Mouse (Mus musculus): Measurements from ENCODE around the gene Gstt4. TPM values are rescaled to one million over a fixed set of nuclear protein-coding genes. Genes with fewer than 3 reads are reported as not detected.

Gstt4 gene
- polyA plus RNA-seq (2015; fragmentation: Illumina TruSeq; extraction: RNeasy Lipid Tissue Mini Kit (QIAGEN cat#74804); ENCODE audit: insufficient read depth, low read depth, low replicate concordance), result not detected

DNA sequence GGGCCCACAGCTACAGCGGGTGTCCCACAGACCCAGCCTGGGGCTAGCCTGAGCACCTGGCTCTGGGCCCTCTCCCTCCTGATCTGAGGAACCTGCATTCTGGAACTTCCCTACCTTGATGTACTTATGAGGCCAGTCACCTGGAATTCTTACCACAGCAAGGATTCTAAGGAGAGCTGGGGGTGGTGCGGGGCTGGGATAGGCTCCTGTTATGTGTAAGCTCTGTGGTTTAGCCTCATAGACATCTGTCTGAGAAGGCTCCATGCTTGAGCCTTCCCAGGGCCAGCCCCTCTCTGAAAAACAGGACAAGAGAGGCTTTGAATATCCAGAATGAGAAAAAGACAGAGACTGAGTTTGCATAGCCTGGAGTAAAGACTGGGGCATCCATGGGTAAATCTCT is at the start of gene Gstt4:
Gstt4 (minus strand) TSS at position 101 of the 400 bp plus-strand sequence.

DNA sequence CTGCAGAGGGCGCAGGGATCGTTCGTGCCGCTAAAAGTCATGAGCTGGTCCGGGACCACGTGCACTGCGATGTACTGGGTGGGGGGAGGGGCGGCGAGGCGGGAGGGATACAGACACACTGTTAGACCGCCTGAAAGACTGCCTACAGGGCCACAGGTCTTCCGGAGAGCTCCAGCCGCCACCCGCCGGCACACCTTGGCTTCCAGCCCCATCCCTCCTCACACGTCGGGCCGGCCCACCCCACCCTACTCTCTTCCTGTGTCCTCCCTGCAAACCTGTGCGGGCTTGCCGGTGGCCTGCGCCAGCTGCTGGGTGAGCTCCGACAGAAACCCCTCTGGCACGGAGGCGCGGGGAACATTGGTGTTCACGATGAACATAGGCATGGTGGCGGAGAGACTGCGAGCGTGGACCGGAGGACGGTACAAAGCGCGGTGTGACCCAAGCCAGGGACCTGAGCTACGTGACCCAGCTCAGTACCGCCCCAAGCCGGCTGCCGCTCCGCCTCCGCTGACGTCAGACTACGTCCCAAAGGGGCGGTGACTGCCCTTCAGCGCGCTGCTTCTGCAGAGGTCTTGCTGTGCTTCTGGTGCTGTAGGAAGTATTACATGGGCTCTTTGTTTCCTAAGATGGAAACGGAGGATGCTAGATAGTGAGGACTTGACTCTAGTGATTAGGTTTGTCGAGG is 37.6 kb upstream of the Gstt4 start, which contains the start of gene Mif:
Mif (minus strand) TSS at position 455 of the 685 bp plus-strand sequence.

DNA sequence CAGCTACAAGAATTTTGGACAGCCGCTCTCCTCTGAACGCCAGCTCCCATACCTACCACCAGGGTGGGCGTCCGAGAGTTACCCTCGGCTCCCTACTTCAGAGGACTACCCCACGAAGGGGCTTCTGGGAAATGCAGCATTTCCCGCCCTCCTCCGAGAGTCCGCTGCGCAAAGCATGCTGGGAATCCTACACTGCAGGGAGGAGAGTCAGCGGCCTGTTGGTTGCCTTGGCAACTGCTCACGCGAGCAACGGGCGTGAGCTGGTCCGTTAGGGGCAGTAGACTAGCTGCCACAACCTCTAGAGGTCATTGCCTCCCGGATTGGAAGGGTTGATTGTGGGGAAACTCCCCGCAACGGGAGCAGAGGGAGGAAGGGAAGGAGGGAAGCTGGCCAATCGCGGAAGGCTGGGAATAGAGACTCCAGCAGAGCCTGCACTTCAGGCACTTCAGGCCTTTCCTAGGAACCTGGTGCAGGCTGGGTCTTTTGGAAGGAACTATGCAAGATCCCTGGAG is 15.0 kb upstream of the Gstt4 start, which contains the start of gene Gstt2:
Gstt2 (minus strand) TSS at position 177 of the 512 bp plus-strand sequence.

DNA sequence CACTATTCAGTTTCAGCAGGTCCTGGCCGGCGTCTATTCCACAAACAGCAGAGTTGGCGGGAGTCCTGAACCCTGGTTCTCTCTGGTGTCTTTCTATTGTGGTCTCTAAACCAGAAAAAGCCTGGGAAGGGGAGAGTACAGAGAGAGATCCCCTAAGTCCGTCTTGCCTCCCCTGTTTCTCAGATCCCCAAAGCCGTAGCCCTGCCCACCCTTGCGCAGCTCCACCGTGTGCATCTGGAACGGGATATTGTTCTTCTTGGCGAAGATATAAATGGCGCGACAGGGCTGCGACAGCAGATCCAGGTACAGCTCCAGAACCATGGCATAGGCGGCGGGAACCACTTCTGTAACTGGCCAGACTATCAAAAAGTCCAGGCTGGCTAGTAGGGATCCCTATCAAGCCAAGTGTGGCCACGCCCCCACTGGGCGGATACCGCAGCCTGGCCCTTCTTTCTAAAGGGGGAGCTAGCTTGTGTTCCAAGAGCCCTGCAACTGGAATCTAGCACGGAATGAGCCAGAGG is 24.1 kb downstream of the Gstt4 start, which contains the start of gene Gstt1:
Gstt1 (minus strand) TSS at position 409 of the 521 bp plus-strand sequence.

DNA sequence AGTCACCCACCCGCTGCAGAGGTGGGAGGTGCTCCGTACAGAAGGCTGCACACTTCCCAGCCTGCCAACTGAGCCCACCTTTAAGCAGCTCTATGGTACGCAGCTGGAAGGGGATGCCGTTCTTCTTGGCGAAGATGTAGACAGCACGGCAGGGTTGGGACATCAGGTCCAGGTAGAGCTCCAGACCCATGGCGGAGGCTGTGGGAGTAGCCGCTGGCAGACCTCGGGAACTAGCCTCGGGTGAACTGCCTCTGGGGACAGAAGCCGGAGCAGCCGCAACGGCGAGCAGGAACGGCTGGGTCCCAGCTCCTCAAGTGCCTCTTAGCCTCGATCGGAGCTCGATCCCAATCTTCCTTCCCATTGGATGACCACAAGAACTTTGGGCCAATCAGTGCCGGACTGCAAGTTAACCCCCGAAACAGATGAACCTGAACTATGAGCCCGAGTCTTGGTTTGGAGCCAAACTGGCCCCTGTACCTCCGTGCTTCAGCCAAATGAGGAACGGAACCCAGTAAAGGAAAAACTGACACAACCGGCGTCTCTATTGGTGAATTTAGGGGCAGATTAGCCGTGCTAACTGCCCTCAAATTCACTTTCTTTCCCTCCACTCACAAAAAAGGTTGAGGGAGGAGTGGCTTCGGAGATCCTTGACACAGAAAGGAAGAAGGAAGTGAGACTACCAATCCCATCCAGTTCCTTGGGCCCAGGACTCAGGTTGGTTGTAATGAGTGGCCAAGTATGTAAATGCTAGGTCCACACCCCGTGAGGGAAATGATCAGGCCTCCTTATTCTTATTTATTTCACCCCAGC is 41.4 kb downstream of the Gstt4 start, which contains the start of the genes Gm20441 and Gstt3:
Gm20441 (minus strand) TSS at position 186 of the 810 bp plus-strand sequence.
Gstt3 (minus strand) TSS at position 646 of the 810 bp plus-strand sequence.

DNA sequence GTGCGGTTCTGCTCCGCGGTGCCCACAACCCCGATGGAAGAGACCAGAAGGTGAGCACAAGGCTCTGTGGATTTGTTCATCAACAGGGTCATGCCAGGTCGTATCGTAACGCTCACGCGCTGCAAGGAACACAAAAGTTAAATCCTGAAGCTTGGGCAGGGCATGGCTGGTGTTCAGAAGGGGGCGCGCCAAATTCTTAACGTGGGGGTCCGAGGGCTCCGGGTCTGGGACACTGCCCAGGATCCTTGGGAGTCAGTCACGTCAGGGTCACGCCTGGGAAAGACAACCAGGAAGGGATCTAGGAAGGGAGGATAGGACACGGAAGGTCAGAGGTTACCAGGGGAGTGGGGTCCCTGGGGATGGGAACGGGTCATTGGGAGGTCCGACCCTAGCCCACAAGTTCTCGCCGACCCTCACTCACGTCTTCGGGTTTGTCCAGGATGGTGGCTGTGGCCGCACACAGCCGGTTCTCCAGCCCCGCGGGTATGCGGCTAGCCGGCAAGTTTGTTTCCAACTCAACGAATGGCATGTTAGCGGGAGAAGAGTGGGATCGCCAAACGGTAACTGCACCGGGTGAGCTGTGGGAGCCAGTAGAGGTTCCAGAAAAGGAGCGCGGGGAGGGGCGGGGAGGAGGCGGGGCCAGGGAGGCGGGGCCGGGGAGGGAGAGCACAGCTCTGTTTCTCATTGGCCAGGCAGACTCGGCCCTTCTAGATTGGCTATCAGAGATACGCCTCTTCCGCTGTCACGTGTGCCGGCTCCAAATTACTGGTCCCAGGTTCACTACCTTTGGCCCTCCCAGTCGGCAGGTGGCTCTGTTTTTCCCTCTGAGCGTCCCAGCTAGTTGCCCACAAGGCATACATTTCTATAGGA is 49.3 kb downstream of the Gstt4 start, which contains the start of gene Ddt:
Ddt (minus strand) TSS at position 620 of the 870 bp plus-strand sequence.

Other genes with a start within 250 kb of the Gstt4 start
- gene Ggt5, start 233.2 kb downstream of the Gstt4 start, polyA plus RNA-seq (2015; fragmentation: Illumina TruSeq; extraction: RNeasy Lipid Tissue Mini Kit (QIAGEN cat#74804); ENCODE audit: insufficient read depth, low read depth, low replicate concordance), result 2.0 TPM
- gene Susd2, start 178.5 kb downstream of the Gstt4 start, polyA plus RNA-seq (2015; fragmentation: Illumina TruSeq; extraction: RNeasy Lipid Tissue Mini Kit (QIAGEN cat#74804); ENCODE audit: insufficient read depth, low read depth, low replicate concordance), result 6.1 TPM
- gene Cabin1, start 58.2 kb downstream of the Gstt4 start, polyA plus RNA-seq (2015; fragmentation: Illumina TruSeq; extraction: RNeasy Lipid Tissue Mini Kit (QIAGEN cat#74804); ENCODE audit: insufficient read depth, low read depth, low replicate concordance), result 25.9 TPM
- gene Ddt, start 49.1 kb downstream of the Gstt4 start, polyA plus RNA-seq (2015; fragmentation: Illumina TruSeq; extraction: RNeasy Lipid Tissue Mini Kit (QIAGEN cat#74804); ENCODE audit: insufficient read depth, low read depth, low replicate concordance), result 16.3 TPM
- gene Gm20441, start 41.6 kb downstream of the Gstt4 start, polyA plus RNA-seq (2015; fragmentation: Illumina TruSeq; extraction: RNeasy Lipid Tissue Mini Kit (QIAGEN cat#74804); ENCODE audit: insufficient read depth, low read depth, low replicate concordance), result not detected
- gene Gstt3, start 41.1 kb downstream of the Gstt4 start, polyA plus RNA-seq (2015; fragmentation: Illumina TruSeq; extraction: RNeasy Lipid Tissue Mini Kit (QIAGEN cat#74804); ENCODE audit: insufficient read depth, low read depth, low replicate concordance), result 13.3 TPM
- gene Gstt1, start 24.0 kb downstream of the Gstt4 start, polyA plus RNA-seq (2015; fragmentation: Illumina TruSeq; extraction: RNeasy Lipid Tissue Mini Kit (QIAGEN cat#74804); ENCODE audit: insufficient read depth, low read depth, low replicate concordance), result 30.6 TPM
- gene Gstt2, start 14.9 kb upstream of the Gstt4 start, polyA plus RNA-seq (2015; fragmentation: Illumina TruSeq; extraction: RNeasy Lipid Tissue Mini Kit (QIAGEN cat#74804); ENCODE audit: insufficient read depth, low read depth, low replicate concordance), result 17.0 TPM
- gene Mif, start 37.7 kb upstream of the Gstt4 start, polyA plus RNA-seq (2015; fragmentation: Illumina TruSeq; extraction: RNeasy Lipid Tissue Mini Kit (QIAGEN cat#74804); ENCODE audit: insufficient read depth, low read depth, low replicate concordance), result 62.3 TPM
- 253 TPM for gene Derl3, start 70.9 kb upstream of the Gstt4 start, polyA plus RNA-seq (2015; fragmentation: Illumina TruSeq; extraction: RNeasy Lipid Tissue Mini Kit (QIAGEN cat#74804); ENCODE audit: insufficient read depth, low read depth, low replicate concordance)
- gene Smarcb1, start 99.1 kb upstream of the Gstt4 start, polyA plus RNA-seq (2015; fragmentation: Illumina TruSeq; extraction: RNeasy Lipid Tissue Mini Kit (QIAGEN cat#74804); ENCODE audit: insufficient read depth, low read depth, low replicate concordance), result 11.9 TPM
- 118 TPM for gene Chchd10, start 110.6 kb upstream of the Gstt4 start, polyA plus RNA-seq (2015; fragmentation: Illumina TruSeq; extraction: RNeasy Lipid Tissue Mini Kit (QIAGEN cat#74804); ENCODE audit: insufficient read depth, low read depth, low replicate concordance)
- gene Mmp11, start 114.0 kb upstream of the Gstt4 start, polyA plus RNA-seq (2015; fragmentation: Illumina TruSeq; extraction: RNeasy Lipid Tissue Mini Kit (QIAGEN cat#74804); ENCODE audit: insufficient read depth, low read depth, low replicate concordance), result 1.2 TPM
- gene Gm867, start 118.1 kb upstream of the Gstt4 start, polyA plus RNA-seq (2015; fragmentation: Illumina TruSeq; extraction: RNeasy Lipid Tissue Mini Kit (QIAGEN cat#74804); ENCODE audit: insufficient read depth, low read depth, low replicate concordance), result not detected
- gene Vpreb3, start 120.5 kb upstream of the Gstt4 start, polyA plus RNA-seq (2015; fragmentation: Illumina TruSeq; extraction: RNeasy Lipid Tissue Mini Kit (QIAGEN cat#74804); ENCODE audit: insufficient read depth, low read depth, low replicate concordance), result 3.9 TPM
- not detected for gene Gm5134, start 132.0 kb upstream of the Gstt4 start, polyA plus RNA-seq (2015; fragmentation: Illumina TruSeq; extraction: RNeasy Lipid Tissue Mini Kit (QIAGEN cat#74804); ENCODE audit: insufficient read depth, low read depth, low replicate concordance)
- gene Zfp280b, start 210.1 kb upstream of the Gstt4 start, polyA plus RNA-seq (2015; fragmentation: Illumina TruSeq; extraction: RNeasy Lipid Tissue Mini Kit (QIAGEN cat#74804); ENCODE audit: insufficient read depth, low read depth, low replicate concordance), result 2.3 TPM

Measured in pancreas, adult 10 weeks (tissue).